Mouse (Mus musculus) left cerebral cortex, adult 2 months (tissue): ENCODE data around the gene Sik3. TPM values are rescaled to one million over a fixed set of nuclear protein-coding genes. Genes with fewer than 3 reads are reported as not detected.

ENCODE experiments used
- DNase-seq, 2 experiments: peaks; one replicate each; pipeline ENCODE4 v3.0.0; 2021 to 2022; ENCODE audit warnings: low spot score in 2 of 2, mixed read lengths in 1 of 2; ENCODE audit errors: extremely low spot score in 1 of 2
- H3K27ac ChIP-seq: fragments of 200-600 bp; 2 replicates; pipeline ENCODE4 v1.8.1; 2022
- H3K4me3 ChIP-seq: fragments of 200-600 bp; 2 replicates; pipeline ENCODE4 v1.8.1; 2022
- CTCF ChIP-seq: fragments of 200-600 bp; IDR thresholded peaks from 2 replicates; pipeline ENCODE4 v1.8.1; 2022; ENCODE audit warnings: antibody characterized with exemption, mild to moderate bottlenecking, moderate library complexity
- intact Hi-C: fragments of 180-260 bp; cut with DNase I; formaldehyde crosslinking; loops from one replicate; pipeline ENCODE4 v1.15.1; 2025
- total RNA-seq, 2 experiments: library from RNA; stranded (reverse); gene quantifications; 2 replicates each; pipeline ENCODE4 v1.2.3; 2021

Gene Sik3
- total RNA-seq, 2 experiments from 2014 or later: 122 to 127 TPM

DNA sequence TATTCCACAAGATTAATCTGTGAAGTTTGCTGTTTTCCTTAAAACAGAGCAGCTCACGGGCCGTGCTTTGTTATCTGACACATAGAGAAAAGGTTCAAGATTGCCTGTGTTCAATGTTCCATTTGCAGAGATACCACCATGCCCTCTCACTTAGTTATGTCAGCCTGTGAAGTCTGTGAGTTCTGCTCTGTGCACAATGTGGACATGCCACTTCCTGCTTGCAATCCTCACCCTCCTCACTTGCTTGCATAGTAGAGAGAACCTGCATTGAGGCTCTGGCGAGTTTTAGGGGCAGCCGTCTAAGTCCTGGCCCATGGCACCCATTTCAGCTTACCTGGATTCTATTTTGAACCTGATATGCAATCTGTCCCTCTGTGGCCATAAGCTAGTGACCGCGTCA, 80.0 kb downstream of the Sik3 start:
- H3K27ac ChIP-seq: no peak overlapping the region
- TF ChIP-seq CTCF: no peak
- intact Hi-C loops: no loop called here
- H3K4me3 ChIP-seq: no peak overlapping the region
- no peak for DNase-seq

DNA sequence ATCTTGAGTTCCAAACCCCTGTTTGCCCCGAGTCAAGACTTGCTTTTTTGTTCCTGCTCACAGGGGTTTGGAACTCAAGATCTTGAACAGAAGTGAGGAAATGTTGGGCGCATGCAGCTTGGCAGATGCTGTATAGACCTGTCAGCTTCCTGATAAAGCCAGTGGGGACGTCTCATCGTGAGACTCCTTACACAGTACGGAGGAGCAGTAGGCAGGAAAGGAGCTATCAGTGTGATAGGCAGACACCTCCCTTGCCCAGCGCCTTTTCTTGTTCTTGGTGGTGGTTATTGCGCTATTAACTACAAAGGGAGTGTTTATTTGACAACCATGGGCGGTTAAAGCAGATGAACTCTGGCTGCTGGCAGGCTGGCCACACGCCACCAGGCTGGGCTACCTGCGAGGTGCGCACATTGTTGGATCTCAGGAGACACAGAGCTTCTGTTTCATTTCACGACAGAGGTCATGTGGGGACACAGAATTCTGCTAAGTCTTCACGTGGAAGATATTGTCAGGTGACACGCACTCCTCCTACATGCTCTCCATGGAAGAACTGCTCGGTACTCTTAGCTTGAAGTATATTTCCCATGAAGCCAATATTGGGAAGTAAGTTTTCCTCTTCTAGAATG, 85.9 kb downstream of the Sik3 start:
- DNase-seq: no peak
- H3K27ac ChIP-seq: no peak overlapping the region
- H3K4me3 ChIP-seq: no peak overlapping the region
- no peak for TF ChIP-seq CTCF
- intact Hi-C loops: no loop called here

DNA sequence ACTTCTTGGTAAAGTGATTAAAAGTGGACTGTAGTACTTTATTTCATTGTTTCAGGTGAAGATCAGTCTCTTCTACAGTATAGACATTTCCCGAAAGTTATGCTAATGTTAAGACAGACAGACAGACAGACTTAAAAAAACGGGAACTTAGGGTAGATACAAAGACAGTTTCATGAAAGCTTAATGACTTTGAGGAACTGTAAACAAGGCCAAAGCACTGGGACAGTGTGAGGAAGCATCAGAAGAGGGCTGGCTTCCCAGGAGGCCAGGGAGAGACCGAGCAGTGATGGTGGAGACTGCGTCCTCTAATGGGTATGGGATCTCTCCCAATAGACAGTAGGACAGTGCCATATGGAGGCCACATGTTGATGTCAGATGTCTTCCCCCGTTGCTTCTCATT, 86.5 kb downstream of the Sik3 start:
- no peak for TF ChIP-seq CTCF
- Histone ChIP-seq H3K27ac (no peak overlapping the region), H3K4me3 (no peak overlapping the region)
- DNase-seq: no peak
- intact Hi-C loops: no loop called here

DNA sequence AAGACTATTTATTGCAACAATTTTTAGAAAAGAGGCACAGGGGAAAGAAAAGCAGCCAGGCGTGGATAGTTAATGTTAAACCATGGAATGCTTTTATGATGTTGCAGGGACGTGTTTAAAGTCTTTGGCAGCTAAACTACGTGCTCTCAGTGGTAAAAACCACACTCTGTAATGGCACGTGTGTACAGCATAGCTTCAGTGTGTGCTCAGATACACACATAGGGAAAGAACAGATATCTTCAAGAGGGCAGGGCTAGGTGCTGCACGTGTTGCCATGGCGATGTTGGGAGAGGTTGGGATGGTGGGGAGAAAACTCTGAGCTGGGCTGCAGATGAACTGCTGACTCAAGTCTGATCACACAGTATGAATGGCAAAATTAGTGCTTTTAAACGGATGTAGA, 90.5 kb downstream of the Sik3 start:
- intact Hi-C loops: no loop called here
- H3K4me3 ChIP-seq: no peak overlapping the region
- no peak overlapping the region for H3K27ac ChIP-seq
- DNase-seq: no peak
- TF ChIP-seq CTCF: no peak

DNA sequence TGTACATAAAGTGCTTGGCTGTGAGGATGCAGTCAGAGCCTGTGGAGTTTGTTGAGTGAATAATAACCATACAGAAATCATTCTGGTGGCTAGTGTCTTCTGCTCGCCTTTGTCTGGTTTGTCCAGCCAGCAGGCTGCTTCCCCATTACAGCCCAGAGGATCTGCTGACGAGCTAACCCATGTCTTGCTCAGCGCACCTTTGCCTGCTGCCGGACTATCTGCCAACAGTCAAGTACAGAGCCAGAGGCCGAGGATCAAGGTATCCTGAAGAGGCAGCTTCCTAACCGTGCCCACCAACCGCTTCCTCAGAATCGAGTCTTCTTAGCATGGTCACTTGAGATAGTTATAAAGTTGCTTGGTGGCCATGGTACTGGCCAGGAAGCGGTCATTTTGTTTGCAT, 93.5 kb downstream of the Sik3 start:
- TF ChIP-seq CTCF: no peak
- no peak for DNase-seq
- intact Hi-C loops: no loop called here
- Histone ChIP-seq H3K27ac (no peak overlapping the region), H3K4me3 (no peak overlapping the region)

DNA sequence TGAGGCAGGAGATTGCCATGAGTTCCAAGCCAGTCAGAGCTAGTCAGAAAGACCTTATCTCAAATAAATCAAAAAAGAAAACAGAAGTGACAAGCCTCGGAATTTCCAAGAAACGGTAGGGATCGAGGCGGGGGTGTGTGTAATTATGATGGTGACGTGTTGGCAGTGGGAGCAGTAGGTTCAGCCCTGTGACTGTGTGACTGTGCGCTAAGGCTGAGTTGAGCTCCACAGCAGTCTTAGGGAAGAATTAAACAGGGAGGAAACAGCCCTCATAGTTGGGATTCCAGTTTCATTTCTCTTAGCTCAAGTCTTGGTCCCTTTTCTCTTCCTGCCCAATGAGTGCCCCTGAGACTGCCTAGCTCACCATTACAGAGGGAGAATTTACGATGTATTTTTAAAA, 98.0 kb downstream of the Sik3 start:
- Histone ChIP-seq H3K27ac (no peak overlapping the region), H3K4me3 (no peak overlapping the region)
- intact Hi-C loops: no loop called here
- peak in 1 of 2 experiments; percentile 41 for DNase-seq
- no peak for TF ChIP-seq CTCF

DNA sequence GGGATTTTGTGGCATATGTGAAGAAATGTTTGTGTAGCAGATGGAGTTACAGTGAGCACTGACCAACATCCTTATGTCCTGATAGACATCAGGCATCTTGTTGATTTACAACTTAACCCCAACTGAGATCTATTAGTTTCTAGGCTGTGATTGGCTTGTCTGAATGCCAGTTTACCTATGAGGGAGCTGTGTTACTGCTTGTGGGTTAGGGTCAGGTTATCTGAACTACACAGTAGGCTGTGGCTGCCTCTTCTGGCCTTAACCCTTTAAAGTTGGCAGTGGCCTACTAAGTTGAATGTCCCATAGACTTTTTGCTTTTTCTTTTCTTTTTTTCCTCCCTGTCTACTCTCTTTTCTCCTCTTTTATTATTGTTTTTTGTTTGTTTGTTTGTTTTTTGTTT, 98.7 kb downstream of the Sik3 start:
- TF ChIP-seq CTCF: no peak
- Histone ChIP-seq H3K4me3 (no peak overlapping the region), H3K27ac (no peak overlapping the region)
- intact Hi-C loops: no loop called here
- DNase-seq: no peak

DNA sequence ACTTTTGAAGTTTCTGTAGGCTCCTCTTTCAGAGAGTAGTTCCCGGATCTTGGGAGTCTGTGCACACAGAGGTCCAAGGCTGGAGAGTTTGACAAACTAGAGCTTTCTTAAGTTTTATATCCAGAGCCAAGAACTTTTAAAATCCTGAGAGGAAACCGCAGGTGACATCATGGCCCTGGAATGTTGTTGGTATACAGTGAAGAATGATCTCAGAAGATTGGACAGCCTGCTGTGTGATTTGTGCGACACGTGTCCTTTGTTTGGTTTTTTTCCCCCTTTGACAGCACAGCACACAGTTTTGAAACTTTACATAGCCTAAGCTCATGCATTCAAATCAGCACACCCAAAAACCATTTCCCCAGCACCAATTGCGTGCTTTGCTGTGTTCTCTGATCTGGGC, 99.6 kb downstream of the Sik3 start:
- Histone ChIP-seq H3K4me3 (no peak overlapping the region), H3K27ac (no peak overlapping the region)
- DNase-seq: no peak
- intact Hi-C loops: no loop called here
- no peak for TF ChIP-seq CTCF

DNA sequence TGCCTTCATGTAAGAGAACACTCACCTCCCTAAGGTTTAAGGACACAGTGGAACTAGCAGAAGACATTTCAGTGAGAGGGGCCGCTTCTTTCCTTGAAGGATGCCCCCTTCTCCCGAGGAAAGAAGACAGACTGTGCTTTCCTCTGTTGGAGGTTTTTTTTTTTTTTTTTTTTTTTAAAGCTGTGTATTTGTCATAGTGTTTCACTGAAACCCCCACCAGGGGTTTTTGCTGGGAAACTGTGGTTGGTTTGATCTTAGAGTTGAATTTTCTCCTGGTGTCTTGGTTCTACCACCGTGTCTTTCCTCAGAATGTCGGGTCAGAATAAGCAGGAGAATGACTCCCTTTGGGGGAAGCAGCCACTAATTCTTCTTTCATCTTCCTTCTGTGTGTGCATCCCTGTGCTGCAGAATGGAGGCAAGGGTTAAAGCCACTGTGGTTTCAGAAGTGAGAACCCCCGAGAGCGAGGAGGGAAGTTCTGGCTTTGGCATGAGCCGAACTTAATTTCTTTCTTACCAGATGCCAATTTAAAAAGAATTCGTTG, 106.3 kb downstream of the Sik3 start:
- no peak for DNase-seq
- no peak overlapping the region for H3K4me3 ChIP-seq
- H3K27ac ChIP-seq: no peak overlapping the region
- TF ChIP-seq CTCF: no peak
- intact Hi-C loops: no loop called here

DNA sequence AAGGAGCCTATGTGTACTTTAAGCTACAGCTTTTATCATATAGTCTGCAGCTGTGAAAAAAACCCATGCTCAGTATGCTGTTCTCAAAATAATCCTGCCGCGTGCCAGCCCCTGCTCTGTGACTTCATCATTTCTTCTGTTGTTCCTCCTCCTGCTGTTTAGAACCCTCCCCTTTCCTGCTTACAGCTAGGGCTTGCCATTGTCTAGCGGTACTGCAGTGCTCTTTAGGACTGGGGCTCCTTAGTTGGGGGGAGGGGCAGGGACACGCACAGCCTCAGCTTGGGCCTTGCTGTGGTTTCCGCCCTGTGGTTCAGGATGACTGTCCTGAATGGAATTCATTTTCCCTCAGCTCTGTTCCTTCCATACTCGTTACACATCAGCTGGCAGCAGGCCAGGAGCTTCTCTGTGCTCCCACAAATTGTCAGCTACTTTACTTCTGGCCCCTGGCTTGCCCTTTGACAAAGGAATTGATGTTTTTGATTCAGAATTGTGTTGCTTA, 107.4 kb downstream of the Sik3 start:
- no peak overlapping the region for H3K4me3 ChIP-seq
- H3K27ac ChIP-seq: peak overlapping the region; percentile 34
- DNase-seq: peak; percentile 34 to 49
- intact Hi-C loops: no loop called here
- no peak for TF ChIP-seq CTCF

DNA sequence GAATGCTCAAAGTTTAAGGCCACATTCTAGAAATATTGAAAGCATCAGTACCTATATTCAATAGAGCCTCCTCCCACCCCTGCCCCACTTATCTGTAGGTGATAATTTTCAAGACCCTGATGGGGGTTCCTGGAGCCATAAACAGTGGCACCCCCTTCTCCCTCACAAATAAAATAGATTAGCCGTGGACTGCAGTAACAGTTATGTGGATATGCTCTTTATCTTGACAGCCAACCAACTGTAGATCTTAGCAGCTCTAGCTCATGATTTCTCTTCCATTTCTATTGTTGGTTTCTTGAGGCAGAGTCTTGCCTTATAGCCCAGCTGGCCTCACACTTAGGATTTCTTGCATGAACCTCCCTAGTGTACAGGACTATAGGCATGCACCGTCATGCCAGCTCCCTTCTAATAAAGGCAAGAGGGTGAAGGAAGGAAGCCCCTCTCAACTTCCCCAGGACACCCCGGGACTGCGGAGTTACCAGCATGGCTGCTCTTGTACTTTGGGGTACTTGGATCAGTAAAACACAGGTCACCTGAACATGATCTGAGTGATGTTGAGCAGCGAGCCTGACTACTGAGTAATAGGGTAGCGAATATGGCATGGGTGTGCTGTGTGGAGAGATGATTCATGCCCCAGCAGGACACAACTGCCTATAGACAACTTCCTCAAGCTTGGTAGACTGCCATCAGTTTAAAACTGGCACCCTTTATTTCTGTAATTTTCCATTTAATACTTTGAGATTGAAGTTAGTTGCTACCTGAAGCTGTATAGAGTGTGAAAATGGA, 108.0 kb downstream of the Sik3 start:
- DNase-seq: no peak
- no peak for TF ChIP-seq CTCF
- intact Hi-C loops: no loop called here
- H3K27ac ChIP-seq: peak overlapping the region; percentile 34
- H3K4me3 ChIP-seq: no peak overlapping the region

DNA sequence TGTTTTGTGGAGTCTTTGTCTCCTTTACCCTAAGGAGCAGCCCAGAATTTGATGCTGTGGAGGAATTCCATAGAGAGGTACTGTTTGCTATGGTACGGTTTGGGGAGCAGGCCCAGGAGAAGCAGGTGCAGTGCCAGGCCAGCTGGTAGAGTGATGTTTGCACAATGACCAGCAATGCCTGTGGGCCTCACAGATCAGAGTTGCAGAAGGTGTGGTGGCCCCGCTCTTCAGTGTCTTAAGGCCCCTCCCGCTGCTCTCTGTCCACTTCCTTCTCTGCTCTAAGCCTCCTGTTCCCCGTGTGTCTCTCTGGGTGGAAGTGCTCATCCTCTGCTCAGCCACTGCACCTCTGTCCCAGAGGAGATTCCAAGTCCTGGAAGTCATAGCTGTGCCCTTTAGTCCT, 108.9 kb downstream of the Sik3 start:
- no peak for TF ChIP-seq CTCF
- intact Hi-C loops: no loop called here

DNA sequence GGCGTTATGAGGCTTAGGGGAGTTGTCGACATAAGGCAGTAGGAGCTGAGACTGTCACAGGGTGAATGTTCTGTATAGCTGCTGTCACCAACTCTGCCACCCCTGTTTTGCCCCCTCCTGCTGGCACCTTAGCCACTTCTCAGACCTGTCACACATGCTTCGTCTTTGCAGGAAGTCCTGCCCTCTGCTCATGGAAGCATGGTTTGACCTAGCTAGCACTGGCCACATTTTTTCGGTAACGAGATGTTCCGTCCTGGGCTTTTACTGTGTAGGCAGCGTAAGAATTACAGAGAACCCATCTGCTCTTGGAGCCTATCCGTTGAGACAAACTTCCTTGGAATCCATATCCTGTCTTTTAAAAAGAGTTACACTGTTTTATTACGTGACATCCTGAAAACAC, 110.1 kb downstream of the Sik3 start:
- Histone ChIP-seq H3K27ac (peak overlapping the region; percentile 59), H3K4me3 (no peak overlapping the region)
- DNase-seq: no peak
- intact Hi-C loops: no loop called here
- no peak for TF ChIP-seq CTCF

More for the DNA sequence above, 108.9 kb downstream of the Sik3 start:
- no peak overlapping the region; the same call in 1 of the 2 replicates for H3K27ac ChIP-seq
- no peak overlapping the region for H3K4me3 ChIP-seq
- no peak for DNase-seq
